8 mouse cellular contexts compared by ENCODE assay signal in genomic region chr17:27203358-27204074, GRCm38 (mm10). TPM values are rescaled to one million over a fixed set of nuclear protein-coding genes. Genes with fewer than 3 reads are reported as not detected.
DNase-seq lines count a peak whose midpoint lies in the region; ATAC-seq and TF ChIP-seq lines count a peak whose summit lies in the region.

No protein-coding gene starts in this region.

- H3K9ac ChIP-seq in hindbrain, embryonic 14.5 days: peak overlapping the region; percentile 97
- peak overlapping the region; percentile 96 for H3K9ac ChIP-seq in liver, embryonic 16.5 days (ENCODE audit: low read depth, low read length)

- no peaks in the 10 kb centered on the region for H3K9me3 ChIP-seq in hindbrain, embryonic 14.5 days (ENCODE audit: control insufficient read depth, low read length)
- H3K9me3 ChIP-seq in liver, embryonic 16.5 days (replicated peaks; ENCODE audit: control insufficient read depth, low read length): no peaks in the 10 kb centered on the region

- H3K36me3 ChIP-seq in hindbrain, embryonic 14.5 days (replicated peaks; ENCODE audit: control insufficient read depth, insufficient read depth): peaks cover 32% of the 10 kb centered on the region
- peaks cover 21% of the 10 kb centered on the region for H3K36me3 ChIP-seq in liver, embryonic 16.5 days (ENCODE audit: control insufficient read depth, insufficient read depth)

- TF ChIP-seq CTCF in embryonic fibroblast, embryonic 13.5 days (IDR thresholded peaks at IDR 0.05; ENCODE audit: borderline replicate concordance, insufficient read depth, low read length): no peak
- no peak for TF ChIP-seq CTCF in olfactory bulb, adult 2 months (IDR thresholded peaks at IDR 0.05; ENCODE audit: insufficient read depth, low read depth, low read length)

- DNase-seq in kidney, adult 11 months: peak; percentile 17
- DNase-seq in kidney, postnatal 14 days: no peak
- DNase-seq in adrenal gland, postnatal 14 days: peak; percentile 68
- no peak for DNase-seq in hindbrain, embryonic 14.5 days (ENCODE audit: low spot score)

- H3K27me3 ChIP-seq in hindbrain, embryonic 14.5 days (ENCODE audit: control insufficient read depth, insufficient read depth, low read length): no peaks in the 10 kb centered on the region
- H3K27me3 ChIP-seq in liver, embryonic 16.5 days (ENCODE audit: control insufficient read depth, insufficient read depth, low read depth, low read length): no peaks in the 10 kb centered on the region; the same call in 1 of the 2 replicates

- ATAC-seq in hindbrain, embryonic 14.5 days (ENCODE audit: low FRiP score): peak; percentile 19; the same call in 1 of the 2 replicates
- peak; percentile 59 for ATAC-seq in liver, embryonic 16.5 days (ENCODE audit: low read depth)
- no peak for ATAC-seq in monocyte, adult 5-6 weeks (replicated peaks; ENCODE audit: insufficient number of reproducible peaks, low FRiP score, low TSS enrichment, poor library complexity, severe bottlenecking)

- peak overlapping the region; percentile 89 for H3K4me2 ChIP-seq in hindbrain, embryonic 14.5 days (replicated peaks)
- peak overlapping the region; percentile 93 for H3K4me2 ChIP-seq in liver, embryonic 16.5 days (ENCODE audit: low read depth, low read length)

- TF ChIP-seq POLR2A in embryonic fibroblast, embryonic 13.5 days (IDR thresholded peaks at IDR 0.05; ENCODE audit: low read depth, low read length): no peak
- TF ChIP-seq POLR2A in olfactory bulb, adult 2 months (IDR thresholded peaks at IDR 0.05; ENCODE audit: insufficient read depth, low read depth, low read length): no peak

- H3K27ac ChIP-seq in embryonic fibroblast, embryonic 13.5 days (ENCODE audit: insufficient read depth, low read length): peak overlapping the region; percentile 73
- H3K27ac ChIP-seq in hindbrain, embryonic 14.5 days: peak overlapping the region; percentile 97
- peak overlapping the region; percentile 90 for H3K27ac ChIP-seq in liver, embryonic 16.5 days (ENCODE audit: low read length)
- peak overlapping the region; percentile 63 for H3K27ac ChIP-seq in olfactory bulb, adult 2 months (ENCODE audit: insufficient read depth, low read depth, low read length)

- peak overlapping the region; percentile 94 for H3K4me3 ChIP-seq in embryonic fibroblast, embryonic 13.5 days (ENCODE audit: insufficient read depth, low read length)
- H3K4me3 ChIP-seq in hindbrain, embryonic 14.5 days (replicated peaks; ENCODE audit: low read length): peak overlapping the region; percentile 87
- peak overlapping the region; percentile 78 for H3K4me3 ChIP-seq in liver, embryonic 16.5 days (ENCODE audit: low read depth, low read length)
- H3K4me3 ChIP-seq in olfactory bulb, adult 2 months (ENCODE audit: insufficient read depth, low read depth, low read length): peak overlapping the region; percentile 93

- WGBS in hindbrain, embryonic 14.5 days: under 1% methylated on average over 53 of the region's 74 CpGs
- WGBS in liver, embryonic 16.5 days (ENCODE audit: insufficient replicate concordance): under 1% methylated on average over 67 of the region's 74 CpGs
- under 1% methylated on average over 73 of the region's 74 CpGs for WGBS in olfactory bulb, adult 2 months

- peaks cover 13% of the 10 kb centered on the region for H3K4me1 ChIP-seq in embryonic fibroblast, embryonic 13.5 days (ENCODE audit: control insufficient read depth, insufficient read depth, low read length)
- peaks cover 27% of the 10 kb centered on the region for H3K4me1 ChIP-seq in hindbrain, embryonic 14.5 days (replicated peaks; ENCODE audit: control insufficient read depth, insufficient read depth, low read length)
- peaks cover 20% of the 10 kb centered on the region for H3K4me1 ChIP-seq in liver, embryonic 16.5 days (ENCODE audit: control insufficient read depth, low read depth, low read length)
- peaks cover 53% of the 10 kb centered on the region for H3K4me1 ChIP-seq in olfactory bulb, adult 2 months (ENCODE audit: control insufficient read depth, insufficient read depth, low read length)

RNA-seq across cellular contexts. Expression of gene Lemd2, which starts 0.8 kb away (rescaled TPM):
- total RNA-seq in adrenal gland, postnatal 14 days (2021): 49.6 and 54.7 TPM in 2 replicates
- 48.7 and 54.5 TPM in 2 replicates for polyA plus RNA-seq in embryonic fibroblast, embryonic 13.5 days (2011; ENCODE audit: insufficient read length, low read depth, missing spikeins)
- polyA plus RNA-seq in hindbrain, embryonic 14.5 days (2014; fragmentation: Nextera tagmentation; extraction: Ambion mirVana): 24.3 and 24.9 TPM in 2 replicates
- 2.2 and 2.7 TPM in 2 replicates for polyA plus RNA-seq in liver, embryonic 16.5 days (2015; fragmentation: Nextera tagmentation; extraction: Ambion mirVana)
- polyA plus RNA-seq in olfactory bulb, adult 2 months (2012; ENCODE audit: insufficient read depth, insufficient read length, low replicate concordance, missing spikeins): not detected in 2 replicates
- 54.3 to 81.1 TPM (median 78.5 TPM) in 3 replicates for total RNA-seq in monocyte, adult 5-6 weeks (2017)

RNA-seq across cellular contexts. Expression of gene Ip6k3, which starts 35.9 kb away (rescaled TPM):
- 0.53 and 0.56 TPM in 2 replicates for total RNA-seq in adrenal gland, postnatal 14 days (2021)
- polyA plus RNA-seq in embryonic fibroblast, embryonic 13.5 days (2011; ENCODE audit: insufficient read length, low read depth, missing spikeins): not detected in 2 replicates
- 0.60 and 0.80 TPM in 2 replicates for polyA plus RNA-seq in hindbrain, embryonic 14.5 days (2014; fragmentation: Nextera tagmentation; extraction: Ambion mirVana)
- polyA plus RNA-seq in liver, embryonic 16.5 days (2015; fragmentation: Nextera tagmentation; extraction: Ambion mirVana): 0.28 TPM in 1 of 2 replicates, not detected in the other
- polyA plus RNA-seq in olfactory bulb, adult 2 months (2012; ENCODE audit: insufficient read depth, insufficient read length, low replicate concordance, missing spikeins): not detected in 2 replicates
- 5.4 to 8.6 TPM (median 7.0 TPM) in 3 replicates for total RNA-seq in monocyte, adult 5-6 weeks (2017)

Comparison
In these comparisons a context has a peak if more than half of its experiments do, and no peak if none do; other contexts are left out.
1. DNase-seq: peak in kidney, adult 11 months (single experiment) and adrenal gland, postnatal 14 days (single experiment); none in kidney, postnatal 14 days (single experiment) and hindbrain, embryonic 14.5 days (single experiment).
2. Peak in every context shown above with its lines, with median percentiles within 50 percentile points of each other: H3K27ac ChIP-seq and H3K4me3 ChIP-seq.